Mouse (Mus musculus) stomach, postnatal 0 days (tissue): ENCODE data around the gene Chn1.
A peak's percentile ranks its signal among the peaks of the same experiment; 100 is the strongest.

Experiments
- CTCF ChIP-seq: IDR thresholded peaks from 2 replicates; pipeline ENCODE4 v1.5.1; 2016; ENCODE audit warnings: antibody characterized with exemption, low read depth, mild to moderate bottlenecking, moderate library complexity
- EP300 ChIP-seq: optimal IDR thresholded peaks from 2 replicates; pipeline ENCODE3; 2016; ENCODE audit warnings: antibody characterized with exemption

DNA sequence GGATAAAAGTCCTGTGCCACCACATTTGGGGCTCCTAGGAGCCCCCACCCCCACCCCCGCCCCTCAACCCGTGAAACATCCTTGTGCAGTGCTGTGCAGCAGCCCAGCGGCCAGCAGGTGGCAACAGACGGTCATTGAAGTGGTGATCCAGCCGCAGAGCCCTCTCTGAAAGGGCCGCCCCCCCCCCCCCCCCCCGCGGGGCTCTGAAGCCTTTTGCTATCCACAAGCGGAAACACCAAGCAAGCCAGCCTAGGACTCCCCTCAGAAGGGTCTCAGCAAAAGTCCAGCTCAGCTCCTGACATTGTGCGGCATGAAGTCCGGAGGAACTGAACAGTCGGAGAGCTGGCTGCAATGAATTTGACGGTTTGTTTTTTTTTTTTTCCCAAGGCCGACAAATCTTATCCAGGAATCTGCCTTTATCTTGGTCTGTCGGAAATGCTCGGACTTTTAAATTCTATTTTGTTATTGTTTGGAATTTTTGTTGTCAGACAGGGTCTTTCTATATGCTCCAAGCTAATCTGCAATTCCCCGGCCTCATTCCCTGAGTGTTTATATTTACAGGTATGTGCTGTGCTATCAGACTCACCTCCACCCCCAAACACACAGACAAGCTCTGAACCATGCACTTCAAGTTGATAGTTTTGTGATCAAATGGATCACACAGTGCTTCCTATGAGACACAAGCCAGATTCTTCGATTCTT lies 190.3 kb downstream of the Chn1 start:
- peak; percentile 75 for TF ChIP-seq CTCF
- TF ChIP-seq EP300: no peak
